Mouse (Mus musculus) E14TG2a.4 (cell line): ENCODE results near the gene Olfr1262.

Source experiments
- CTCF ChIP-seq: conservative IDR thresholded peaks from 2 replicates; pipeline ENCODE4 v1.5.1; 2014; ENCODE audit warnings: low read length
- NANOG ChIP-seq: IDR thresholded peaks from 2 replicates; pipeline ENCODE4 v1.6.1; 2014; ENCODE audit warnings: borderline replicate concordance, low read length, mixed read lengths
- POU5F1 ChIP-seq: IDR thresholded peaks from 2 replicates; pipeline ENCODE4 v1.6.1; 2014; ENCODE audit warnings: low read length, borderline replicate concordance

- TF ChIP-seq CTCF (no peak), NANOG (no peak), POU5F1 (no peak)
Observed at GRCm38 (mm10) chr2:90025477-90025876, 25.5 kb downstream of the Olfr1262 start, which contains the start of gene Olfr1264.
